Mouse (Mus musculus) left cerebral cortex, adult 18-20 months (tissue): ENCODE measurements around the gene Adam33. TPM values are rescaled to one million over a fixed set of nuclear protein-coding genes. Genes with fewer than 3 reads are reported as not detected.
"Not testable (repeated sequence)": the region's sequence is repeated elsewhere in the genome, so short reads cannot be mapped to it uniquely, and the experiment has no call there.

ENCODE experiments used
- DNase-seq, 2 experiments: peaks; one replicate each; pipeline ENCODE4 v3.0.0; 2021 to 2022; ENCODE audit warnings: low spot score in 2 of 2, mixed read lengths in 1 of 2
- long read RNA-seq, 2 experiments: library from polyadenylated mRNA; stranded (forward); transcript quantifications; one replicate each; pipeline ENCODE4 v2.0.0; 2021
- total RNA-seq, 2 experiments: library from RNA; stranded (reverse); gene quantifications; 2 replicates each; pipeline ENCODE4 v1.2.3; 2021

Adam33 gene
- 10 to 100 TPM in 1 of 2 experiments, 1 to 10 TPM in 1; 6.4 to 12.4 TPM for total RNA-seq
- long read RNA-seq, experiment 1, partial matches to known transcripts: 1 of 14 reads
- long read RNA-seq, experiment 1, other reads (novel, unspliced or antisense): 11 of 14 reads
- long read RNA-seq, experiment 2, partial matches to known transcripts: 0 of 10 reads
- long read RNA-seq, experiment 2, other reads (novel, unspliced or antisense): 9 of 10 reads

DNA sequence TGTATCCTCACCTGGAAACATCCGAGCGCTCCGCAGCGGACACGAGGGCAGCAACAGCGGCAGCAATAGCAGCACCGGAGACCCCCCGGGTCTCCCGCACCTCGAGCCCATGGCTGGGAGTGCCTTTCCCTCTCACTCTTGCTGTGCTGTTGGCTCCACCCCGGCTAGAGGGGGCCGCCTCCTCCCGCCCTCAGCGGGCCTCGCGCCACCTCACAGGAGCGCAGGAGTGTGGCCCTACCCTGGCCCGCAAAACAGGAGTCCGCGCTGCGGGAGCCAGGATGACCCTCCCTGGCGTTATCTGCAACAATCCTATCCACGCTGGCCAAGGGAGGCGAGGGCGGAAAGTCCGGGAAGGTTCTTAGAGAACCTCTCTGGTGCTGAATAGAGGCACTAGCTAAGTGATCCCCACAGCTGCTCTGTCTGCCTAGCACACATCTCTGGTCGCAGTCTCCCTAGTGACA, at the start of gene Adam33:
TSS of gene Adam33 (minus strand) at position 411 of the 461 bp plus-strand sequence.
- no peak for DNase-seq

DNA sequence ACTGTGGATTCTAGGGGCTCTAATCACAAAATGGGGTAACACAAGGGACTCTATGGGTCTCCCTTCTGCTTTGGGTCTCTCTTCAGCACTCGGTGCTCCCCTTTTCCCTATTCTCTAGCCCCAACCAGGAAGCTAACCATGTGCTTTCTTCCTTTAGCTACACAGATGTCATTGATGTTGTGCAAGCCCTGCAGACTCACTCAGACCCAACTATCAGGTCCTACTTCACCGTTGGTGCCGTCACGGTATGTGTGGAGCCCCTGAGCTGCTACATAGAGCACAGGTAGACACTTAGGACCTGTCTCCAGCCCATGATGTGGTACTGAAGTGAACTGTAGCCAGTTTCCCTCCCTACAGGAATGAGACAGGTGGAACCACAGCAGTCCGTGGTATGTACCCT, 42.4 kb upstream of the Adam33 start:
- DNase-seq: no peak

GRCm38 (mm10) chr2:131105061-131105460, 41.4 kb upstream of the Adam33 start:
- DNase-seq: not testable (repeated sequence)

DNA sequence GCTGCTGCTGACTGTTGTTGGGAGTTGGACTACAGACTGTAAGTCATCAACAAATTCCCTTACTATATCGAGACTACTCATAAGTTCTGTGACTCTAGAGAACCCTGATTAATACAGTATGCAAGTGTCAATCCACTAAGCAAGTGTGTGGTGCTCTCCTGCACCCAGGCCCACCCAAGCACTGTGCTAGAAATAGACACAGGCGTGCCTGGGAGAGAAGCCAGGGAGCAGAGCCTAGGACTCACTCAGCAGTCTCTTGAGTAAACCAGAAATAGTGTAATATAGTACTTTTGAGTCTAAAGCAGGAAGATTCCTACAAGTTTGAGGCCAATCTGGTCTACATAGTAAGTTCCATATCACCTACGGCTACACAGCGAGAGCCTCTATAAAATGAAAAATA, 40.4 kb upstream of the Adam33 start:
- DNase-seq: peak in 1 of 2 experiments; percentile 35

DNA sequence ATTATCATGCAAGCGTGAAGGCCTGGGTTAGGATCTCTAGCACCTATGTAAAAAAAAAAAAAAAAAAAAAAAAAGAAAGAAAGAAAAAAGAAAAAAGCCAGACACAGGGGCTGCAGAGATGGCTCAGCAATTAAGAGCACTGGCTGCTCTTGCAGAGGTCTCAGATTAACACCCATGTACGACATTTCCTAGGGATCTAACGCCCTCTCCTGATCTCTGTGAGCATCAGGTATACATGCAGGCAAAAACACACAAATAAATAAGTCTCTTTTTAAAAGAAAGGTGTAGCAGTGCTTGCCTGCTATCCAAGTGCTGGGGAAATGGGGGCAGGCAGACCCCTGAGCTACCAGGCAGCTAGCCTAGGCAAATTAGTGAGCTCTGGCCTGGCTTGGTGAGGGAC, 37.9 kb upstream of the Adam33 start:
- no peak for DNase-seq

GRCm38 (mm10) chr2:131097087-131097486, 33.5 kb upstream of the Adam33 start:
- DNase-seq: no peak

DNA sequence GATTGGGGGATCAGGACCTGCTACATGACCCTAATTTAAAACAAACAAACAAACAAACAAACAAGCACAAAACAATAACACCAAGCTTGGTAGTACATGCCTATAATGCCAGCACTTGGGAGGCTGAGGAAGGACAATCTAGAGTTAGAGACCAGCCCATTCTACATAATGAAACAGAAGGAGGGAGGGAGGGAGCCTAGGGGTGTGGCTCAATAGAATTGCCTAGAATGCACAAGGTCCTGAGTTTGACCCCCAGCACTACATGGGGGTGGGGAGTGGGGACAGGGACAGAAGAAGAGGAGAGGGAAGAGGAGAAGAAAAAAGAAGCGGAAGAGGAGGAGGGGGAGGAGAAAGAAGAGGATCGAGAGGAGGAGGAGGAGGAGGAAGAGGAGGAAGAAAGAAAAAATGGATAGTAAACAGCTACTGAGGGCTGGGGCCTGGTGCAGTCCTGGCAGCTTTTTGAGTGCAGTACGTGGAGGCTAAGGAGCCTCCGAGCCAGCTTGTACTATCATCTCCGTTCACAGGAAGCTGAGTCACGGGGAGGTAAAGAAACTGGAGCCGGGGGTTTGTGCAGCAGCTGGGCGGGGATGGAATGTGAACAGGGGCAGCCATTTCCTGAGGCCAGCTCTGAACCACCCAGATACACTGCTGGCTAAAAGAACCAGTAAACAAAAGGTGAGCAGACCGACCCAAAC, 32.6 kb upstream of the Adam33 start:
- peak in 1 of 2 experiments; percentile 40 for DNase-seq

- peak; percentile 78 to 86 for DNase-seq
Measured at GRCm38 (mm10) chr2:131094823-131095222, 31.2 kb upstream of the Adam33 start.

- no peak for DNase-seq
Measured at GRCm38 (mm10) chr2:131093577-131093976, 30.0 kb upstream of the Adam33 start.

- no peak for DNase-seq
Measured at GRCm38 (mm10) chr2:131090852-131091251, 27.2 kb upstream of the Adam33 start.

DNA sequence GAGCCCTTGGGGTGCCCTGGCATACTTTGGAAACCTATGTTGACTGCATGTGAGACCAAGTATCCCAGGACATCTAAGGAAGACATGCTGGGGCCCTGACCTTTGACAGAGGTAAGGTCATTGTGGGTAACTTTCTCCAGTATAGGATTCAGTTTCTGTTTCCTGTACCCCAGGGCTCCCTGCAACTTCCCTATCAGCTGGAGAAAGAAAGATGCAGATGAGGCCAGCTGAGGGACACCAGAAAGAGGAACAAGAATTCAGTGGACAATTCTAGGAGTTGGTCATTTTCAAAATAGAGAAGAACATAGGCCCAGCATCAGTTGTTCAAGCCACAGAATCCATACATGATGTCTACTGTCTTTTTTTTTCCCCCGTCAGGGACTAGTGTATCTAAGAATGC, 26.0 kb upstream of the Adam33 start:
- DNase-seq: no peak

- no peak for DNase-seq
Measured at GRCm38 (mm10) chr2:131088581-131088980, 25.0 kb upstream of the Adam33 start.

GRCm38 (mm10) chr2:131086667-131087390, 23.2 kb upstream of the Adam33 start, which contains the start of gene Siglec1:
TSS of gene Siglec1 (minus strand) at chr2:131086765.
- no peak for DNase-seq

GRCm38 (mm10) chr2:131084206-131084605, 20.6 kb upstream of the Adam33 start:
- DNase-seq: no peak

DNA sequence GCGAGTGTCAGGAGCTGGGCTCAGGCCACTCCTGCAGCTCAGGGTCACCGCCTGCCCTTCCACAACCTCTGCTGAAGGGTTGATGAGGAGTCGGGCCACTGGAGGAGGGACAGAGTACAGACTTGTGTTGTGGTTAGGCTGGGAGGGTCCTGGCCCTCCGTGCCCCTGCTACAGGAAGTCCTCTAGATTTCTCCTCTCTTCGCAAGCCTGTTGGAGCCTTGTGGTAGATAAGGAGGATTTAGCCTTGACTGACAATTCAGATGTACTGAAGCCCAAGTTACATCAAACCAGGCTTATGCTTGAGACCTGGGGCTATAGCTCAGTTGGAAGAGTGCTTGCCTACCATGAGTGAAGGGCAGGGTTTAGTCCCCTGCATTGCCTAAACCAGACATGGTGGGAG, 16.9 kb upstream of the Adam33 start:
- no peak for DNase-seq

- no peak for DNase-seq
Measured at GRCm38 (mm10) chr2:131072536-131072935, 8.9 kb upstream of the Adam33 start.

- no peak for DNase-seq
Measured at GRCm38 (mm10) chr2:131067481-131067880, 3.9 kb upstream of the Adam33 start.

DNA sequence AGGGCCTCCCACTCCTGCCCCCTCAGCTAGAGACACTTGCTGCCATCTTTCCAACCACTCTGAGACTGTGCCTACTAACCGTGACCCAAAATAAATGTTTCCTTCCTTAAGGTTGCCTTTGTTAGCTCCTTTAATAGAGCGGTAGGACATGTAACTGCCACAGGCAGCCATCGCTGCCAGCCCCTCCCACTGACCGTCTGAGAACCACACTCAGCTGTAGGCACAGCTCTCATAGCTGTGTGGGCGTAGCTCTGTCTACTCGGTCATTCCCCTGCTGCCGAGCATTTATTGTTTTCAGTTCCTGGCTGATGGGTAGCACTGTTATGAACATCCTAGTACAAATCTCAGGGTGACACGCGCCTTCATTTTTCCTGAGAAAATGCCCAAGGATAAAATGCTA, 2.7 kb upstream of the Adam33 start:
- peak; percentile 15 to 36 for DNase-seq

GRCm38 (mm10) chr2:131061607-131062006, 2.0 kb downstream of the Adam33 start:
- DNase-seq: no peak

- no peak for DNase-seq
Measured at GRCm38 (mm10) chr2:131060784-131061183, 2.8 kb downstream of the Adam33 start.

GRCm38 (mm10) chr2:131059781-131060540, 3.7 kb downstream of the Adam33 start:
- no peak for DNase-seq
